Mouse (Mus musculus): ENCODE data around the gene Tcf7l2. TPM values are rescaled to one million over a fixed set of nuclear protein-coding genes. Genes with fewer than 3 reads are reported as not detected.

Gene Tcf7l2
- polyA plus RNA-seq, 1 experiment: 18.2 TPM

DNA sequence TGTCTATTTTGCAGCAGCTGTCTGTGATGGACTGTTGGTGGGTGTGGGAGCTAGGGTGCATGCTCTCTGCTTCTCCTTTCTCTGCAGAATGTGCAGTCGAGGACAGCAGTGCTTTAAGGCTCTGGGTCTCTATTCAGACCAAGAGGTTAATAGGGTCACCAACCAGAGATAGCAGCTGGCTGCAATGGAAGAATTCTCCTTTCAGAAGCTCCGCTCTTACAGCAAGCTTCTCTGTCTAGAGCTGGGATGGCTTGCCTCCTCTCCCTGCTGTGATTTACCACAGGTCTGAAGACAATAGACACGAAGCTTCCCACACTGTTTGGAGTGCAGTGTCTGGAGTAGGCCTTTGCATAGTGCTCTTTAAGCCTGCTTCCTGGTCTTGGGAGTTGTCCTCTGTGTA lies 48.2 kb downstream of the Tcf7l2 start:
- peaks cover 12% of the 10 kb centered on the region; the same call in 1 of the 2 replicates for H3K4me1 ChIP-seq (ENCODE audit: control insufficient read depth, insufficient read depth, low read length)
- no peak for TF ChIP-seq CTCF (conservative IDR thresholded peaks at IDR 0.05; ENCODE audit: insufficient read depth, insufficient read length, low read depth, low read length)
- no peak for TF ChIP-seq POLR2A (IDR thresholded peaks at IDR 0.05; ENCODE audit: low read depth, low read length)
- H3K36me3 ChIP-seq (ENCODE audit: control insufficient read depth, insufficient read depth, low read length): no peaks in the 10 kb centered on the region
- 58% methylated on average over 3 of the region's 3 CpGs for WGBS
- H3K27me3 ChIP-seq (replicated peaks; ENCODE audit: control insufficient read depth, insufficient read depth, low read length): no peaks in the 10 kb centered on the region
- no peak for DNase-seq
- H3K4me3 ChIP-seq (ENCODE audit: insufficient read depth, low read depth, low read length): no peak overlapping the region
- no peak overlapping the region for H3K27ac ChIP-seq (ENCODE audit: insufficient read depth, low read depth, low read length)

DNA sequence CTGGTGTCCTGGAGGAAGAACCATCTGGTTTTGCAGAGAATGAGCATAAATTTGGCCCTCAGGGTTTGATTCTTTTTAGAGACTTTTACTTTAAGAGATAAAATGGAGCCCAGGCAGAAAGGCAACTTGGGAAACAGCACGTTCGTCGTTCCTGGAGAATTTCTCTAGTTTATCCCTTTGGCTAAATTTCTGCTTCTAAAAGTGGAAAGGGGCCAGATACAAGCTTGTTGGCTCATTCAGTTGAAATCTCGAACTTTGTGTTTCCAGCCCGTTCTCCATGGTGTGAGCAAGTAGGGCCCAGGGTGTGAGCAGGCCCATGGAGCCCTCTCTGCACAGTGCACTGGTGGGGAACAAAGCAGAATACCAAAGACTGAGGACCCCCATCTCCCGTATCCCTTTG lies 49.7 kb downstream of the Tcf7l2 start:
- DNase-seq: no peak
- Histone ChIP-seq H3K27me3 (replicated peaks; ENCODE audit: control insufficient read depth, insufficient read depth, low read length) (no peaks in the 10 kb centered on the region), H3K4me3 (ENCODE audit: insufficient read depth, low read depth, low read length) (no peak overlapping the region), H3K36me3 (ENCODE audit: control insufficient read depth, insufficient read depth, low read length) (no peaks in the 10 kb centered on the region), H3K4me1 (ENCODE audit: control insufficient read depth, insufficient read depth, low read length) (peaks cover 13% of the 10 kb centered on the region; the same call in 1 of the 2 replicates), H3K27ac (ENCODE audit: insufficient read depth, low read depth, low read length) (no peak overlapping the region)
- TF ChIP-seq CTCF (conservative IDR thresholded peaks at IDR 0.05; ENCODE audit: insufficient read depth, insufficient read length, low read depth, low read length) (no peak), POLR2A (IDR thresholded peaks at IDR 0.05; ENCODE audit: low read depth, low read length) (no peak)
- WGBS: 74% methylated on average over 6 of the region's 6 CpGs

DNA sequence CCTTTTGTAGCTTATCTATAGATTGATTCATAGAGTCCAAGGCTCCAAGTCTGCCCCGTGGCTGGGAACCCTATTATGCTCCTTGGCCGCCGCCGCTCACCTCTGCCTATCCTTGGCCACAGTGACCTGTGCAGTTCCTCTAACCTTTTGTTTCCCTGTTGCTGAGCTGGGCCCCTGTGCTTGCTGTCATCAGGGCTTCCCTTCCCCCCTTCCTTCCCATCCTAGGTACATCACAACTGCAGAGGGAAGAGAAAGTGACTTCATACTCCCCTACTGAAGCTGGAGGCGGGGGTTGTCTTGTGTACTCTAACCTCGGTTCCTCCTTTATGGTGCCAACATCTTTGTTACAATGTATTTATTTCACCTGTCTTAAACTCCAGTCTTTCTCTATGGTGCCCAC lies 50.3 kb downstream of the Tcf7l2 start:
- DNase-seq: no peak
- Histone ChIP-seq H3K27me3 (replicated peaks; ENCODE audit: control insufficient read depth, insufficient read depth, low read length) (no peaks in the 10 kb centered on the region), H3K4me1 (ENCODE audit: control insufficient read depth, insufficient read depth, low read length) (peaks cover 16% of the 10 kb centered on the region; the same call in 1 of the 2 replicates), H3K36me3 (ENCODE audit: control insufficient read depth, insufficient read depth, low read length) (no peaks in the 10 kb centered on the region), H3K27ac (ENCODE audit: insufficient read depth, low read depth, low read length) (no peak overlapping the region), H3K4me3 (ENCODE audit: insufficient read depth, low read depth, low read length) (no peak overlapping the region)
- 92% methylated on average over 6 of the region's 6 CpGs for WGBS
- no peak for TF ChIP-seq POLR2A (IDR thresholded peaks at IDR 0.05; ENCODE audit: low read depth, low read length)
- no peak for TF ChIP-seq CTCF (conservative IDR thresholded peaks at IDR 0.05; ENCODE audit: insufficient read depth, insufficient read length, low read depth, low read length)

DNA sequence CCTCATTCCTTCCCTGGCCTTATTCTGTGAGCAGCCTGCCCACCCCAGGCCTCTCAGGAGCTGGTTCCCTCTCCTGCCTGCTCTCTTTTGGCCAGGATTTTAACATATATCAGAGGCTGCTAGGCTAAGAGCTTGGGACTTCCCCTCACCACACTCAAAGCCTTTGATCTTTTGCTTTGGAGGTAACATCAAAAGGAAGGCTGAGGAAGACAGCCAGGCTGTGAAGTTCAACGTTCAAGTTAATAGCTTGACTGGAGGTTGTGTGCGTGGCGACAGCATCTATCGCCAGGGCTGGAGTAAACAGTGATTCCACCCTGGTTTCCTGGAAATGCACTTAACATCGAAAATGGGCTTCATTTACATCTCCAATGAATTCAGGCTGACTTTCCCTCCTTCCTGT lies 51.0 kb downstream of the Tcf7l2 start:
- no peak overlapping the region for H3K27ac ChIP-seq (ENCODE audit: insufficient read depth, low read depth, low read length)
- H3K4me1 ChIP-seq (ENCODE audit: control insufficient read depth, insufficient read depth, low read length): peaks cover 18% of the 10 kb centered on the region; the same call in 1 of the 2 replicates
- no peak for DNase-seq

DNA sequence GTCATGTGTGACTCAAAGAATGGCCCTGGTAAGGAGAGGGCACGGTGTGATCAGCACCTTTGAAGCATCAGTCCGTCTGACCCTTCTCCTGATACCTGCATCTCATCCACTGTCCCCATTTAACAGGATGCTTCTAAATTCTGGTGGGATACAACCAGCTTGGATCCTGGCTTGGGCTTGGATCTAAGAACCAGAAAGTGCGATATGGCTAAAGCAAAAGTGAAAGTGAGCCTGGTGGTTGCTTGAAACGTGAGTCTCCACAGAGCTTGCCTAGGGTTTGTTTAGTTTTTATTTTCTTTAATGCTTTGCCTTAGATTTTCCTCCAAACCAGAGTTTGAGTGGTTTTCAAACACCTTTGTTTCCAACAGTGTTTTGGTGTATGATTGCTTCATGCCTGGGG lies 51.4 kb downstream of the Tcf7l2 start:
- Histone ChIP-seq H3K4me1 (ENCODE audit: control insufficient read depth, insufficient read depth, low read length) (peaks cover 22% of the 10 kb centered on the region), H3K4me3 (ENCODE audit: insufficient read depth, low read depth, low read length) (0 out of 2 replicates have a peak overlapping the region, but pooled peaks have one; percentile 13), H3K36me3 (ENCODE audit: control insufficient read depth, insufficient read depth, low read length) (no peaks in the 10 kb centered on the region), H3K27me3 (replicated peaks; ENCODE audit: control insufficient read depth, insufficient read depth, low read length) (no peaks in the 10 kb centered on the region), H3K27ac (ENCODE audit: insufficient read depth, low read depth, low read length) (no peak overlapping the region)
- TF ChIP-seq CTCF (conservative IDR thresholded peaks at IDR 0.05; ENCODE audit: insufficient read depth, insufficient read length, low read depth, low read length) (no peak), POLR2A (IDR thresholded peaks at IDR 0.05; ENCODE audit: low read depth, low read length) (no peak)
- DNase-seq: no peak
- 54% methylated on average over 4 of the region's 4 CpGs for WGBS

More for the DNA sequence above, 51.0 kb downstream of the Tcf7l2 start:
- TF ChIP-seq POLR2A (IDR thresholded peaks at IDR 0.05; ENCODE audit: low read depth, low read length) (no peak), CTCF (conservative IDR thresholded peaks at IDR 0.05; ENCODE audit: insufficient read depth, insufficient read length, low read depth, low read length) (no peak)
- Histone ChIP-seq H3K4me3 (ENCODE audit: insufficient read depth, low read depth, low read length) (no peak overlapping the region), H3K36me3 (ENCODE audit: control insufficient read depth, insufficient read depth, low read length) (no peaks in the 10 kb centered on the region), H3K27me3 (replicated peaks; ENCODE audit: control insufficient read depth, insufficient read depth, low read length) (no peaks in the 10 kb centered on the region)
- 22% methylated on average over 5 of the region's 5 CpGs for WGBS

DNA sequence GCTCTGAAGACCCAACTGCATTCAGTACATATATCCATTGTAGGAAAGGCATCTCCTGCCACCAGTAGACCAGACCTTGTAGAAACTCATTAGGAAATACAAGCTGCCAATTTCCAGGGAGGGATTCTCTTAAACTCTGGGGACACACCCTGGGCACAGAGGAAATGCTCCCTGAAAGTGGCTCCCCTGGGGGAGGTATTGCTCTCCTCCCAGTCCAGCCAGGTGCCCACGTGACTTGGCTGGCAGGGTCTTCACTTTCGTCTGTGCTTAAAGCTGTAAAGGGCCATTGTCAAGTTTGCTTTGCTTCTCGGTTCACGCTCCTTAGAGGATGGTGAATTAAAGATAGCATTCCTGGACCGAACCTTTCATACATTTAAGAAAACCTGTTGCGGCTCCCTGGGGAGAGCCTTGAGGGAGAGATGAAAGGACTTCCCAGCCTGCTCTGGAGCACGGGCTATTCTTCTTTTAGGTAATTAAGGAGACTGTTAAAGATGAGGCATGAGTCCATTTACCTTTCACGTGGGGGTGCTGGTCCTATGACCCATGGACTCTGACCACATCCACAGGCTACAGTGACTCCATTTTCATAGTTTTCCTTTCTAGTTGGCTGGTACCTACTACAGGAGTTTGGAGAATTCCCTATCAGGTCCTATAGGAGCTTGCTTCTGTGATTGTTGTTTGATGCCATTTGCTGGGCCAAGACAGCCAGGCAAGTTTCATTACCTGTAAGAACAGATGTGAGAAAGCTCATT lies 52.8 kb downstream of the Tcf7l2 start:
- Histone ChIP-seq H3K4me3 (ENCODE audit: insufficient read depth, low read depth, low read length) (no peak overlapping the region), H3K27me3 (replicated peaks; ENCODE audit: control insufficient read depth, insufficient read depth, low read length) (no peaks in the 10 kb centered on the region), H3K36me3 (ENCODE audit: control insufficient read depth, insufficient read depth, low read length) (no peaks in the 10 kb centered on the region), H3K27ac (ENCODE audit: insufficient read depth, low read depth, low read length) (peak overlapping the region; percentile 65; the same call in 1 of the 2 replicates), H3K4me1 (ENCODE audit: control insufficient read depth, insufficient read depth, low read length) (peaks cover 28% of the 10 kb centered on the region)
- TF ChIP-seq POLR2A (IDR thresholded peaks at IDR 0.05; ENCODE audit: low read depth, low read length): no peak
- TF ChIP-seq CTCF (conservative IDR thresholded peaks at IDR 0.05; ENCODE audit: insufficient read depth, insufficient read length, low read depth, low read length): no peak
- WGBS: 63% methylated on average over 8 of the region's 8 CpGs
- peak; percentile 61 for DNase-seq

DNA sequence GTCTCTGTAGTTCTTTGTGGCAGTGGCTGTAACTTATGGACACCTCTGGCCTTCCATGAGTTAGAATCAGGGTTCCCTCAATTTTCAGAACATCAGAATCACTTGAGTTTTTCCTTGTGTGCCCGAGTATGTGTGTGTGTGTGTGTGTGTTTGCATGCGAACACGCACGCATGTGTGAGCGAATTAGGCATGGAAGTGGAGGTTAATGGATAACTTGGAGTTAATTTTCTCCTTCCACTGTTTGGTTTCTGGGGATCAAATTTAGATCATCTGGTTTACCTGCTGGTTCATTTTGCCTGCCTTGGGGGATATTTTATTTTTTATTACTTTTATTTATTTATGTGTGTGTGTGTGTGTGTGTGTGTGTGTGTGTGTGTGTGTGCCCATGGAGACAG lies 53.3 kb downstream of the Tcf7l2 start:
- DNase-seq: peak; percentile 67
- Histone ChIP-seq H3K4me3 (ENCODE audit: insufficient read depth, low read depth, low read length) (no peak overlapping the region), H3K27me3 (replicated peaks; ENCODE audit: control insufficient read depth, insufficient read depth, low read length) (no peaks in the 10 kb centered on the region), H3K4me1 (ENCODE audit: control insufficient read depth, insufficient read depth, low read length) (peaks cover 28% of the 10 kb centered on the region), H3K36me3 (ENCODE audit: control insufficient read depth, insufficient read depth, low read length) (no peaks in the 10 kb centered on the region), H3K27ac (ENCODE audit: insufficient read depth, low read depth, low read length) (peak overlapping the region; percentile 65; the same call in 1 of the 2 replicates)
- no peak for TF ChIP-seq CTCF (conservative IDR thresholded peaks at IDR 0.05; ENCODE audit: insufficient read depth, insufficient read length, low read depth, low read length)
- TF ChIP-seq POLR2A (IDR thresholded peaks at IDR 0.05; ENCODE audit: low read depth, low read length): no peak
- 32% methylated on average over 5 of the region's 5 CpGs for WGBS

Measured in kidney, adult 2 months (tissue).